Mouse (Mus musculus) thymus, postnatal 4 days (tissue): ENCODE data around the gene Id2.

ENCODE experiments used
- DNase-seq: peaks from one replicate; pipeline ENCODE4 v3.0.0; 2021

Id2 gene

GRCm38 (mm10) chr12:25073374-25073773 lies 23.6 kb downstream of the Id2 start:
- DNase-seq: no peak

GRCm38 (mm10) chr12:25062264-25062663 lies 34.7 kb downstream of the Id2 start:
- DNase-seq: no peak

GRCm38 (mm10) chr12:25060901-25061300 lies 36.0 kb downstream of the Id2 start:
- DNase-seq: no peak

- DNase-seq: no peak
Measured at GRCm38 (mm10) chr12:25059487-25060200, 37.3 kb downstream of the Id2 start.

GRCm38 (mm10) chr12:25054963-25055362 lies 42.0 kb downstream of the Id2 start:
- peak; percentile 45 for DNase-seq

DNA sequence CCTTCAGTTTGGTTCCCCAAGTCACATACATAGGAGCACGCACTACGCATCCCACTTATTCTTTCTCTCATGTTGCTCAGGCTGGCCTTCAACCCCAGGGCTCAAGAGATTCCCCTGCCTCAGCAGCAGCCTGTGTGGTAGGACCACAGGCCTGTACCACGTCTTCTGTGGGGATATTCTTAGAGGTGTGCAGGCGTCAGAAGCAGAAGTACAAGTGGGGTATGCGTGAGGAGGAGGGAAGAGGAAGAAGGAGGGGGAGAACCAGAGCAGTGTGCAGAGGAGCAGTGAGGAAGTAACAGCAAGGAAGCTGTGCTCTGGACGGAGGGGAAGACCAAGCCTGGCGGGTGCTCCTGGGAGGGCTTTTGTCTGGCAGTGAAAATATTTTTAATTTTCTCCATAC lies 42.4 kb downstream of the Id2 start:
- DNase-seq: no peak

- no peak for DNase-seq
Measured at GRCm38 (mm10) chr12:25049253-25049652, 47.7 kb downstream of the Id2 start.

DNA sequence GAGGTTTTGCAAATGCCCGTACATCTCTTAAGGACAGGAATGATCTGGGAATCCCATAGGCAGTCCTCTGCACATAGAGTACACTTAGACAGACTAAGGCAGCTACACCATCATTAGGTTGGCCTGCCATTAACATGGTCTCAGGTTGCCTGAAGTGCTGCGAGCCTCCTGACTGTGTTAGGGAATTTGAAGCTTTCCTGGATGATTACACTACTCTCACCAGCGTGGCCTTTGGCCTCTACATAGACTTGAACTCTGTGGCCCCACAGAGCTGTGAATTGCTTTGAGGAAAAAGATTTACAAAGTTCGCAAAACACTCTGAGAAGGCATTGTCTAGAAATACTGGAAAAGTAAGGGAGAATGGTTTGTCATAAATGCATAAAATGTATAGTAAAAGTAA lies 52.4 kb downstream of the Id2 start:
- DNase-seq: no peak

DNA sequence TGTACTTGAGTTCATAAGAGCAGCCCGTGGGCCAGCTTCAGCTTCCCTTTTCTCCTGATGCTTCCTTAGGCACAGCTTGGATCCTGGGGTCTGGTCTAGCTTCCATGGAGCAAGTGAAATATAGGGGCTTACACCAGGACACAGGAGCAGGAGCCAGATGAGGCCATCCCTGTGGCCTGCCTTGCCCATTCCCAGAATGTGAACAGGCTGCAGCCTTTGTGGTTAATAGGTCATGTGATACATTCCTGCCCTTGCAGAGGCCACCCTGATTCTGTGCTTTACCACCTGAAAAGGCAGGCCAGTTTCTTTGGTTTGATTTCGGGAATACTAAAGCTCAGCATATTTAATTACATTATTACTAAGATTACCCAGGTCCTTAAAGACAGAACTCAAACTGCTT lies 52.9 kb downstream of the Id2 start:
- no peak for DNase-seq
